Mouse (Mus musculus): ENCODE measurements around the gene Stard13.

Gene Stard13

GRCm38 (mm10) chr5:151233400-151234031 lies at the start of gene Stard13:
Gene Stard13, minus strand, starts transcription at chr5:151233836.
- peak; percentile 59 to 67 for DNase-seq

- DNase-seq: no peak
Observed at GRCm38 (mm10) chr5:151279531-151279930, 45.9 kb upstream of the Stard13 start.

GRCm38 (mm10) chr5:151277927-151278326 lies 44.3 kb upstream of the Stard13 start:
- DNase-seq: no peak

GRCm38 (mm10) chr5:151275986-151276385 lies 42.4 kb upstream of the Stard13 start:
- DNase-seq: no peak

GRCm38 (mm10) chr5:151274265-151274664 lies 40.6 kb upstream of the Stard13 start:
- DNase-seq: no peak

- DNase-seq: no peak
Observed at GRCm38 (mm10) chr5:151270815-151271214, 37.2 kb upstream of the Stard13 start.

GRCm38 (mm10) chr5:151266896-151267634 lies 33.4 kb upstream of the Stard13 start:
- DNase-seq: no peak

GRCm38 (mm10) chr5:151261558-151261957 lies 27.9 kb upstream of the Stard13 start:
- DNase-seq: no peak

GRCm38 (mm10) chr5:151252213-151252612 lies 18.6 kb upstream of the Stard13 start:
- DNase-seq: peak in 1 of 2 experiments; percentile 20

- no peak for DNase-seq
Observed at GRCm38 (mm10) chr5:151251656-151252055, 18.0 kb upstream of the Stard13 start.

- DNase-seq: no peak
Observed at GRCm38 (mm10) chr5:151248671-151249620, 15.3 kb upstream of the Stard13 start.

- DNase-seq: no peak
Observed at GRCm38 (mm10) chr5:151248084-151248483, 14.4 kb upstream of the Stard13 start.

- DNase-seq: peak in 1 of 2 experiments; percentile 19
Observed at GRCm38 (mm10) chr5:151247115-151247875, 13.7 kb upstream of the Stard13 start.

GRCm38 (mm10) chr5:151246287-151246686 lies 12.7 kb upstream of the Stard13 start:
- DNase-seq: no peak

- DNase-seq: no peak
Observed at GRCm38 (mm10) chr5:151245571-151245970, 11.9 kb upstream of the Stard13 start.

- DNase-seq: no peak
Observed at GRCm38 (mm10) chr5:151238730-151239129, 5.1 kb upstream of the Stard13 start.

- no peak for DNase-seq
Observed at GRCm38 (mm10) chr5:151236411-151236810, 2.8 kb upstream of the Stard13 start.

- no peak for DNase-seq
Observed at GRCm38 (mm10) chr5:151232576-151233299, 898 bp downstream of the Stard13 start.

GRCm38 (mm10) chr5:151231861-151232260 lies 1.8 kb downstream of the Stard13 start:
- DNase-seq: no peak

GRCm38 (mm10) chr5:151231411-151231810 lies 2.2 kb downstream of the Stard13 start:
- DNase-seq: no peak

GRCm38 (mm10) chr5:151230427-151230826 lies 3.2 kb downstream of the Stard13 start:
- DNase-seq: no peak
